Mouse (Mus musculus) intestine, embryonic 16.5 days (tissue): ENCODE measurements at regions not wholly inside any gene's neighbourhood (a gene's known extent, or its start where the extent isn't known, plus 50 kb on each side); places are given as distances from the start of the nearest gene placed in this dataset.
"Not testable (repeated sequence)": the region's sequence is repeated elsewhere in the genome, so short reads cannot be mapped to it uniquely, and the experiment has no call there.

Experiments
- ATAC-seq: fragments of 200-750 bp; cut with Nextera tagmentation; 2 replicates; pipeline ENCODE4 v1.8.0; 2017; ENCODE audit warnings: moderate TSS enrichment, moderate library complexity
- H3K27ac ChIP-seq: fragments of 300-500 bp; sonication (generic); 2 replicates; pipeline ENCODE4 v1.5.1; 2014; ENCODE audit warnings: mild to moderate bottlenecking, low read length
- H3K27me3 ChIP-seq: fragments of 300-500 bp; sonication (generic); replicated peaks from 2 replicates; pipeline ENCODE4 v1.6.1; 2014; ENCODE audit warnings: low read length, control low read depth, mixed read lengths; ENCODE audit not compliant: control insufficient read depth, insufficient read depth
- H3K36me3 ChIP-seq: fragments of 300-500 bp; sonication (generic); 2 replicates; pipeline ENCODE4 v1.6.1; 2014; ENCODE audit warnings: low read length, control low read depth; ENCODE audit not compliant: control insufficient read depth, insufficient read depth
- H3K4me1 ChIP-seq: fragments of 300-500 bp; sonication (generic); 2 replicates; pipeline ENCODE4 v1.6.1; 2014; ENCODE audit warnings: low read length, control low read depth, mixed read lengths; ENCODE audit not compliant: control insufficient read depth, insufficient read depth
- H3K4me2 ChIP-seq: fragments of 300-500 bp; sonication (generic); 2 replicates; pipeline ENCODE4 v1.6.1; 2014; ENCODE audit warnings: low read depth, low read length, control low read depth
- H3K4me3 ChIP-seq: fragments of 300-500 bp; sonication (generic); 2 replicates; pipeline ENCODE4 v1.5.1; 2014; ENCODE audit warnings: mild to moderate bottlenecking, low read length
- H3K9ac ChIP-seq: fragments of 300-500 bp; sonication (generic); 2 replicates; pipeline ENCODE4 v1.6.1; 2014; ENCODE audit warnings: low read depth, low read length
- H3K9me3 ChIP-seq: fragments of 300-500 bp; sonication (generic); 2 replicates; pipeline ENCODE4 v1.6.1; 2016; ENCODE audit warnings: low read length, control low read depth; ENCODE audit not compliant: control insufficient read depth
- WGBS: fragments of 180-500 bp; shearing (Covaris S2); extraction: QIAGEN DNeasy Blood & Tissue Kit; methylation state at CpG from one replicate; pipeline ENCODE4 v1.1.7; 2014; 5-methylcytosine and 5-hydroxymethylcytosine counted together

- 70% methylated on average over 2 of the region's 2 CpGs for WGBS
- H3K9me3 ChIP-seq, result peaks cover 2% of the 10 kb centered on the region
- ATAC-seq, result no peak
- H3K9ac ChIP-seq, result no peak overlapping the region
- no peak overlapping the region for H3K4me3 ChIP-seq
- no peak overlapping the region for H3K4me2 ChIP-seq
- no peaks in the 10 kb centered on the region for H3K36me3 ChIP-seq
- H3K27ac ChIP-seq, result no peak overlapping the region
- H3K27me3 ChIP-seq, result no peaks in the 10 kb centered on the region
- no peaks in the 10 kb centered on the region for H3K4me1 ChIP-seq
Measured at GRCm38 (mm10) chr13:52353966-52354365, 177.1 kb downstream of the Diras2 start.

- not testable (repeated sequence) for H3K27me3 ChIP-seq, H3K4me2 ChIP-seq, H3K36me3 ChIP-seq, H3K27ac ChIP-seq, ATAC-seq, H3K4me3 ChIP-seq, H3K9ac ChIP-seq, H3K4me1 ChIP-seq, H3K9me3 ChIP-seq
- 82% methylated on average over 4 of the region's 4 CpGs for WGBS
Measured at GRCm38 (mm10) chr13:52355921-52356320, 175.2 kb downstream of the Diras2 start.

- H3K4me3 ChIP-seq, result not testable (repeated sequence)
Measured at GRCm38 (mm10) chr13:52359332-52359731, 171.7 kb downstream of the Diras2 start.

DNA sequence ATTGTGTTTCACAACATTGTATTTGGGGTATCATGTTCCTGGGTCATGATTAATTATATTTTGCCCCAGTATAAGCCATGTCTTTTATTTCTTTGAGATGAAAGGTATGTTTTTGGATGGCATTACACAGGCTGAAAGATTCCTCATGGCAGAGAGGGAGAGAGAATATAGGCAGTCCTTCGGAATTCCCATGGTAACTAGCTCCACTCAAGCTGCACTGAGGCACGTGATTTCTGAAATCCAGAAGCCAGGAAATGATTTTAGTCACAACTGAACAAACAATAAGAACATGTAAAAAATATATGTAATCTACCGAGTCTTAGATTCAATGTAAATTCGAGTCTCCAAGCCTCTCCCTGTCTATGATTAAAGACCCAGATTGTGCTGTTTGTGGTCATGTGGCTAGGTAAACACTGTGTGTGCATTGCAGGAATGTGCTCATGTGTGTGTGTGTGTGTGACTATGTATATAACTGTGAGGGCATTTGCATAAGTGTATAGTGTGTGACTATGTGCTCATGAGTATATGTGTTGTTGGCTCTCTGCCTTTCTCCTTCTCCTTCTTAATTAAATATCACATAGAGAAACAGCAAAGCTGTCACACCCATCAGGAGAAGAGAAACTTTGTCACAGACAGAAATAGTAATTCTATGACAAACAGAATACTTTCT lies 169.8 kb downstream of the Diras2 start:
- no peaks in the 10 kb centered on the region for H3K36me3 ChIP-seq
- no peaks in the 10 kb centered on the region for H3K4me1 ChIP-seq
- no peak for ATAC-seq
- no peak overlapping the region for H3K4me2 ChIP-seq
- no peak overlapping the region for H3K27ac ChIP-seq
- whole genome bisulfite sequencing, result 76% methylated on average over 4 of the region's 4 CpGs
- H3K4me3 ChIP-seq, result no peak overlapping the region
- peaks cover 2% of the 10 kb centered on the region for H3K9me3 ChIP-seq
- no peak overlapping the region for H3K9ac ChIP-seq
- no peaks in the 10 kb centered on the region for H3K27me3 ChIP-seq

More at GRCm38 (mm10) chr13:52359332-52359731, 171.7 kb downstream of the Diras2 start:
- not testable (repeated sequence) for H3K9me3 ChIP-seq, H3K36me3 ChIP-seq, ATAC-seq, H3K4me1 ChIP-seq, H3K27ac ChIP-seq, H3K9ac ChIP-seq, H3K27me3 ChIP-seq, H3K4me2 ChIP-seq
- WGBS, result 72% methylated on average over 4 of the region's 4 CpGs

GRCm38 (mm10) chr13:52362266-52362665 lies 168.8 kb downstream of the Diras2 start:
- no peak overlapping the region for H3K4me2 ChIP-seq
- H3K9me3 ChIP-seq, result peaks cover 2% of the 10 kb centered on the region; the same call in 1 of the 2 replicates
- H3K4me3 ChIP-seq, result no peak overlapping the region
- no peaks in the 10 kb centered on the region for H3K27me3 ChIP-seq
- no peak overlapping the region for H3K27ac ChIP-seq
- no peaks in the 10 kb centered on the region for H3K4me1 ChIP-seq
- 85% methylated on average over 5 of the region's 5 CpGs for WGBS
- H3K9ac ChIP-seq, result no peak overlapping the region
- H3K36me3 ChIP-seq, result no peaks in the 10 kb centered on the region
- ATAC-seq, result no peak

DNA sequence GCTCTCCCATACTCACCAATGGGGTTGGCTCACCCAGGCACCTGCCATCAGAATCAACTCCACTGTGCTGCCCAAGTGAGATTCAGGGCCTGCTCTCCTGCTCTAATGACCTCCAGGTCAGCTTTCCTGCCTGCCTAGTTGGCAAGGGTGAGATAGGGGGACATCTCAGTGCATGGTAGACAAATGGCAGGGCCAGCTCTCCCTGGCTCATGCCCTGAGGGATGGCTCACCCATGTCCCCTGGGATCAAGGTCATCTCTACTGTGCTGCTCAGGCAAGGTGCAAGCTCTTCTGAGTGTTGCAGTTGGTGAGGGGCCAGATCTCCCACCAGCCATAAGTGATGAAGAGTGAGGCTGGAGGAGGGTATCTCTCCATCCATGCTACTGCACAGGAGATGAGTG lies 161.2 kb downstream of the Diras2 start:
- Histone ChIP-seq H3K4me2 (no peak overlapping the region), H3K9me3 (no peaks in the 10 kb centered on the region), H3K27ac (no peak overlapping the region), H3K9ac (no peak overlapping the region), H3K4me1 (no peaks in the 10 kb centered on the region), H3K4me3 (no peak overlapping the region), H3K36me3 (no peaks in the 10 kb centered on the region), H3K27me3 (no peaks in the 10 kb centered on the region)
- no peak for ATAC-seq

- Histone ChIP-seq H3K4me1 (no peaks in the 10 kb centered on the region), H3K4me3 (no peak overlapping the region), H3K36me3 (no peaks in the 10 kb centered on the region), H3K27me3 (no peaks in the 10 kb centered on the region), H3K4me2 (no peak overlapping the region), H3K9ac (no peak overlapping the region), H3K9me3 (no peaks in the 10 kb centered on the region), H3K27ac (no peak overlapping the region)
- ATAC-seq, result no peak
- WGBS, result 68% methylated on average over 3 of the region's 3 CpGs
Measured at GRCm38 (mm10) chr13:52371986-52372385, 159.1 kb downstream of the Diras2 start.

GRCm38 (mm10) chr13:52374781-52375180 lies 156.3 kb downstream of the Diras2 start:
- Histone ChIP-seq H3K4me1 (no peaks in the 10 kb centered on the region), H3K9ac (no peak overlapping the region), H3K36me3 (no peaks in the 10 kb centered on the region), H3K27me3 (no peaks in the 10 kb centered on the region), H3K4me2 (no peak overlapping the region), H3K27ac (no peak overlapping the region), H3K9me3 (no peaks in the 10 kb centered on the region), H3K4me3 (no peak overlapping the region)
- WGBS, result 63% methylated on average over 3 of the region's 3 CpGs
- ATAC-seq, result no peak

DNA sequence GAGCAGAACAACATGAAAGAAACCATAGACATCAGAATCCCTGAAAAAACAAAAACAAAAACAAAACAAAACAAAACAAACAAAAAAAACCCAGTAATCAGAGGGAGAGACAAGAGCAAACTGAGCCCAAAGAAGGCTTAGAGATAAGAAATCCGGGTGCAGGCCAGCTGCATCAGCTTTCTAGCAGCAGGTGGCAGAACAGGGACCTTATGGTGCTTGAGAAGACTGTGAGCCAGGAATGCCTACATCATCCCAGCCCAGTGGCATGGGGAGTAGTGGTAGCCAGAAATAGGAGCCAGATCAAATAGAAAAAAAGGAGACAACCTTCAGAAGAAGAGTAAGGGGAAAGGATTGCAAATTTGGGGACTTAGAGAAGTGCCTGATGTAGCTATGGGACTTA lies 152.8 kb downstream of the Diras2 start:
- Histone ChIP-seq H3K4me3 (no peak overlapping the region), H3K4me2 (no peak overlapping the region), H3K36me3 (no peaks in the 10 kb centered on the region), H3K4me1 (no peaks in the 10 kb centered on the region), H3K9ac (no peak overlapping the region), H3K27ac (no peak overlapping the region), H3K9me3 (no peaks in the 10 kb centered on the region), H3K27me3 (no peaks in the 10 kb centered on the region)
- 60% methylated on average over 1 of the region's 1 CpGs for WGBS
- ATAC-seq, result no peak

- Histone ChIP-seq H3K9me3 (no peaks in the 10 kb centered on the region), H3K9ac (no peak overlapping the region), H3K27ac (no peak overlapping the region), H3K4me2 (no peak overlapping the region), H3K4me1 (no peaks in the 10 kb centered on the region), H3K4me3 (no peak overlapping the region), H3K27me3 (no peaks in the 10 kb centered on the region), H3K36me3 (no peaks in the 10 kb centered on the region)
- WGBS, result 89% methylated on average over 5 of the region's 5 CpGs
- no peak for ATAC-seq
Measured at GRCm38 (mm10) chr13:52389271-52389670, 141.8 kb downstream of the Diras2 start.
